Mouse (Mus musculus) kidney, adult 2 months (tissue): ENCODE data around the gene Gm38431. TPM values are rescaled to one million over a fixed set of nuclear protein-coding genes. Genes with fewer than 3 reads are reported as not detected.
A peak's percentile ranks its signal among the peaks of the same experiment; 100 is the strongest.

Experiments used
- DNase-seq: peaks from one replicate; pipeline ENCODE4 v3.0.0; 2021
- H3K27ac ChIP-seq: fragments of 200-500 bp; 2 replicates; pipeline ENCODE4 v1.5.1; 2012; ENCODE audit warnings: low read depth, low read length, control low read depth, inconsistent platforms; ENCODE audit not compliant: insufficient read depth
- H3K27me3 ChIP-seq: fragments of 200-500 bp; replicated peaks from 2 replicates; pipeline ENCODE4 v1.6.1; 2012; ENCODE audit warnings: mild to moderate bottlenecking, moderate library complexity, low read length, inconsistent platforms; ENCODE audit not compliant: control insufficient read depth, insufficient read depth
- H3K36me3 ChIP-seq: fragments of 200-500 bp; 2 replicates; pipeline ENCODE4 v1.6.1; 2012; ENCODE audit warnings: mild to moderate bottlenecking, moderate library complexity, low read length, inconsistent platforms; ENCODE audit not compliant: control insufficient read depth, insufficient read depth
- H3K4me1 ChIP-seq: fragments of 200-500 bp; 2 replicates; pipeline ENCODE4 v1.6.1; 2011; ENCODE audit warnings: low read length; ENCODE audit not compliant: control insufficient read depth, insufficient read depth
- H3K4me3 ChIP-seq: fragments of 200-500 bp; 2 replicates; pipeline ENCODE4 v1.5.1; 2011; ENCODE audit warnings: mild to moderate bottlenecking, low read depth, low read length, control low read depth; ENCODE audit not compliant: insufficient read depth
- CTCF ChIP-seq: fragments of 200-500 bp; conservative IDR thresholded peaks from 2 replicates; pipeline ENCODE4 v1.5.1; 2011; ENCODE audit warnings: low read depth, mild to moderate bottlenecking, control low read depth, low read length, moderate library complexity, mixed read lengths; ENCODE audit not compliant: insufficient read depth, insufficient read length
- POLR2A ChIP-seq: fragments of 200-500 bp; IDR thresholded peaks from one replicate; pipeline ENCODE4 v1.6.1; 2011; ENCODE audit warnings: low read depth, low read length, control low read depth
- WGBS: fragments of 180-500 bp; shearing (Covaris S2); methylation state at CpG from one replicate; pipeline ENCODE4 v1.1.7; 2018; 5-methylcytosine and 5-hydroxymethylcytosine counted together
- polyA plus RNA-seq: library from polyadenylated mRNA; depleted of rRNA; stranded (reverse); fragments of >200 nt; gene quantifications from 2 replicates; pipeline ENCODE4 v1.2.3, GENCODE M21; 2012

Gene Gm38431
- polyA plus RNA-seq, 1 experiment: 1.1 TPM

- no peaks in the 10 kb centered on the region for H3K4me1 ChIP-seq
- H3K4me3 ChIP-seq: no peak overlapping the region
- 89% methylated on average over 16 of the region's 16 CpGs for WGBS
- no peak overlapping the region for H3K27ac ChIP-seq
- peak; percentile 48 for DNase-seq
- TF ChIP-seq CTCF (no peak), POLR2A (no peak)
- H3K27me3 ChIP-seq: no peaks in the 10 kb centered on the region
- H3K36me3 ChIP-seq: no peaks in the 10 kb centered on the region
Measured at GRCm38 (mm10) chr9:21121483-21121882, 29.7 kb upstream of the Gm38431 start.

GRCm38 (mm10) chr9:21117073-21117472 lies 25.3 kb upstream of the Gm38431 start:
- no peak for DNase-seq
- no peak overlapping the region for H3K27ac ChIP-seq
- no peaks in the 10 kb centered on the region for H3K36me3 ChIP-seq
- no peak for TF ChIP-seq POLR2A
- no peak for TF ChIP-seq CTCF
- no peak overlapping the region for H3K4me3 ChIP-seq
- 65% methylated on average over 6 of the region's 6 CpGs for WGBS
- H3K4me1 ChIP-seq: no peaks in the 10 kb centered on the region
- no peaks in the 10 kb centered on the region for H3K27me3 ChIP-seq

- 91% methylated on average over 8 of the region's 8 CpGs for WGBS
- no peak for DNase-seq
Measured at GRCm38 (mm10) chr9:21115105-21115504, 23.3 kb upstream of the Gm38431 start.

GRCm38 (mm10) chr9:21114190-21114589 lies 22.4 kb upstream of the Gm38431 start:
- no peak overlapping the region for H3K27ac ChIP-seq
- no peak overlapping the region for H3K4me3 ChIP-seq
- DNase-seq: no peak
- no peaks in the 10 kb centered on the region for H3K4me1 ChIP-seq
- TF ChIP-seq CTCF: no peak
- no peak for TF ChIP-seq POLR2A
- H3K27me3 ChIP-seq: no peaks in the 10 kb centered on the region
- H3K36me3 ChIP-seq: no peaks in the 10 kb centered on the region
- 88% methylated on average over 7 of the region's 7 CpGs for WGBS

More at GRCm38 (mm10) chr9:21115105-21115504, 23.3 kb upstream of the Gm38431 start:
- TF ChIP-seq POLR2A: no peak
- TF ChIP-seq CTCF: no peak
- H3K27ac ChIP-seq: no peak overlapping the region
- H3K27me3 ChIP-seq: no peaks in the 10 kb centered on the region
- no peaks in the 10 kb centered on the region for H3K4me1 ChIP-seq
- H3K36me3 ChIP-seq: no peaks in the 10 kb centered on the region
- H3K4me3 ChIP-seq: no peak overlapping the region

- no peak overlapping the region for H3K4me3 ChIP-seq
- H3K36me3 ChIP-seq: no peaks in the 10 kb centered on the region
- no peaks in the 10 kb centered on the region for H3K27me3 ChIP-seq
- no peaks in the 10 kb centered on the region for H3K4me1 ChIP-seq
- TF ChIP-seq CTCF (no peak), POLR2A (no peak)
- WGBS: 85% methylated on average over 6 of the region's 6 CpGs
- DNase-seq: no peak
- H3K27ac ChIP-seq: no peak overlapping the region
Measured at GRCm38 (mm10) chr9:21113751-21114150, 22.0 kb upstream of the Gm38431 start.

- no peak overlapping the region for H3K27ac ChIP-seq
- WGBS: 69% methylated on average over 23 of the region's 23 CpGs
- no peaks in the 10 kb centered on the region for H3K36me3 ChIP-seq
- TF ChIP-seq CTCF: no peak
- TF ChIP-seq POLR2A: no peak
- H3K4me3 ChIP-seq: no peak overlapping the region
- no peaks in the 10 kb centered on the region for H3K4me1 ChIP-seq
- H3K27me3 ChIP-seq: no peaks in the 10 kb centered on the region
- no peak for DNase-seq
Measured at GRCm38 (mm10) chr9:21107607-21108237, 15.9 kb upstream of the Gm38431 start.

- H3K27ac ChIP-seq: no peak overlapping the region
- H3K4me1 ChIP-seq: no peaks in the 10 kb centered on the region
- WGBS: 77% methylated on average over 5 of the region's 5 CpGs
- H3K36me3 ChIP-seq: no peaks in the 10 kb centered on the region
- no peaks in the 10 kb centered on the region for H3K27me3 ChIP-seq
- no peak for DNase-seq
- no peak overlapping the region for H3K4me3 ChIP-seq
- no peak for TF ChIP-seq POLR2A
- TF ChIP-seq CTCF: no peak
Measured at GRCm38 (mm10) chr9:21105760-21106564, 14.2 kb upstream of the Gm38431 start.
